In genomic region chr4:142723554-142723907, GRCm38 (mm10) we compare ENCODE assay signal across 19 mouse cellular contexts.
"Had no signal": no experiment of that assay in that cellular context is flagged by ENCODE, and none has a peak within 500 bp of the region (broad histone marks: within the 10 kb centered on the region; RNA-seq: fewer than 3 reads in every experiment).

No protein-coding gene starts in this region.

- H3K9me3 ChIP-seq: heart, embryonic 10.5 days; heart, embryonic 12.5 days; hindbrain, embryonic 13.5 days; hindbrain, embryonic 15.5 days; kidney, embryonic 15.5 days; liver, embryonic 12.5 days had no signal

- H3K9ac ChIP-seq: heart, embryonic 12.5 days; hindbrain, embryonic 13.5 days; hindbrain, embryonic 15.5 days; kidney, embryonic 15.5 days; liver, embryonic 12.5 days; liver, embryonic 14.5 days had no signal

- H3K4me2 ChIP-seq: heart, embryonic 12.5 days; hindbrain, embryonic 13.5 days; hindbrain, embryonic 15.5 days; kidney, embryonic 15.5 days; liver, embryonic 12.5 days had no signal

- H3K27me3 ChIP-seq: heart, embryonic 12.5 days; hindbrain, embryonic 15.5 days; kidney, embryonic 15.5 days; liver, embryonic 12.5 days had no signal

- H3K4me1 ChIP-seq: heart, embryonic 10.5 days; heart, embryonic 12.5 days; hindbrain, embryonic 13.5 days; hindbrain, embryonic 15.5 days; kidney, embryonic 15.5 days; liver, embryonic 12.5 days had no signal

- H3K36me3 ChIP-seq: heart, embryonic 10.5 days; heart, embryonic 12.5 days; hindbrain, embryonic 13.5 days; hindbrain, embryonic 15.5 days; kidney, embryonic 15.5 days; liver, embryonic 12.5 days had no signal

- DNase-seq: gastrocnemius, postnatal 14 days; gastrocnemius, postnatal 36 days; heart, postnatal 36 days; kidney, adult 11 months; kidney, adult 9 months; kidney, postnatal 25 days; kidney, postnatal 4 days had no signal

- H3K27ac ChIP-seq: heart, embryonic 10.5 days; hindbrain, embryonic 13.5 days; hindbrain, embryonic 15.5 days; hindbrain, postnatal 0 days; kidney, embryonic 15.5 days; kidney, postnatal 0 days; layer of hippocampus, adult 2 months; left cerebral cortex, adult 2 months; liver, embryonic 12.5 days; liver, embryonic 14.5 days had no signal

- H3K4me3 ChIP-seq: heart, embryonic 10.5 days; heart, embryonic 12.5 days; hindbrain, embryonic 13.5 days; hindbrain, embryonic 15.5 days; kidney, embryonic 15.5 days; layer of hippocampus, adult 2 months; left cerebral cortex, adult 2 months; liver, embryonic 12.5 days had no signal

- ATAC-seq: hindbrain, postnatal 0 days; intestine, embryonic 16.5 days; liver, embryonic 12.5 days had no signal
